In genomic region chr10:34033630-34034305, GRCm38 (mm10) we compare ENCODE assay signal across 8 mouse cellular contexts. TPM values are rescaled to one million over a fixed set of nuclear protein-coding genes. Genes with fewer than 3 reads are reported as not detected.
DNase-seq lines count a peak whose midpoint lies in the region; ATAC-seq lines count a peak whose summit lies in the region.

No protein-coding gene starts in this region.

- no peaks in the 10 kb centered on the region for H3K36me3 ChIP-seq in intestine, embryonic 15.5 days
- H3K36me3 ChIP-seq in midbrain, embryonic 10.5 days = no peaks in the 10 kb centered on the region

- DNase-seq in embryo, embryonic 10.5 days (ENCODE audit: low spot score) = peak; percentile 87
- DNase-seq in gastrocnemius, postnatal 36 days = peak; percentile 57 to 64
- DNase-seq in left cerebral cortex, postnatal 36 days (ENCODE audit: low spot score in 2 of 2) = peak; percentile 64 to 69
- DNase-seq in midbrain, embryonic 10.5 days (ENCODE audit: low spot score) = peak; percentile 80
- DNase-seq in skeletal muscle tissue, adult 2 months (ENCODE audit: low read depth, low spot score) = peak; percentile 30
- peak; percentile 37 for DNase-seq in yolk sac, embryonic 10.5 days (ENCODE audit: low spot score)

- intact Hi-C loops in gastrocnemius, postnatal 36 days (cut with DNase I) = loop anchor here (2.0 to 10.0 kb wide), 2 partner anchors 201 to 293 kb away; no protein-coding TSS in a partner anchor
- intact Hi-C loops in left cerebral cortex, postnatal 36 days (cut with DNase I) = loop anchor here (5.0 to 10.0 kb wide), 2 partner anchors 171 to 249 kb away; partner anchors contain the start of genes Dse and Tspyl1

- H3K4me2 ChIP-seq in intestine, embryonic 15.5 days (replicated peaks) = peak overlapping the region; percentile 52

- WGBS in intestine, embryonic 15.5 days = 18% methylated on average over 22 of the region's 22 CpGs
- 23% methylated on average over 22 of the region's 22 CpGs for WGBS in midbrain, embryonic 10.5 days

- 0 out of 2 replicates have a peak, but pooled peaks cover 3% of the 10 kb centered on the region for H3K4me1 ChIP-seq in intestine, embryonic 15.5 days (replicated peaks)
- peaks cover 9% of the 10 kb centered on the region; the same call in 1 of the 2 replicates for H3K4me1 ChIP-seq in midbrain, embryonic 10.5 days

- 0 out of 2 replicates have a peak overlapping the region, but pooled peaks have one; percentile 7 for H3K4me3 ChIP-seq in intestine, embryonic 15.5 days (replicated peaks)
- peak overlapping the region; percentile 25; the same call in 1 of the 2 replicates for H3K4me3 ChIP-seq in midbrain, embryonic 10.5 days

- H3K27ac ChIP-seq in intestine, embryonic 15.5 days = no peak overlapping the region
- 0 out of 2 replicates have a peak overlapping the region, but pooled peaks have one; percentile 46 for H3K27ac ChIP-seq in midbrain, embryonic 10.5 days (replicated peaks)

- ATAC-seq in activated CD4-positive, CD25-positive, alpha-beta regulatory T cell, adult 4 months = peak; percentile 25
- peak; percentile 91 for ATAC-seq in intestine, embryonic 15.5 days

- no peak overlapping the region; the same call in 1 of the 2 replicates for H3K9ac ChIP-seq in intestine, embryonic 15.5 days

- H3K27me3 ChIP-seq in intestine, embryonic 15.5 days (replicated peaks) = no peaks in the 10 kb centered on the region
- no peaks in the 10 kb centered on the region for H3K27me3 ChIP-seq in midbrain, embryonic 10.5 days (ENCODE audit: low read depth, poor library complexity, severe bottlenecking)

- H3K9me3 ChIP-seq in intestine, embryonic 15.5 days = no peaks in the 10 kb centered on the region
- no peaks in the 10 kb centered on the region for H3K9me3 ChIP-seq in midbrain, embryonic 10.5 days (replicated peaks)

RNA-seq across cellular contexts. Expression of gene Trappc3l, which starts 3.6 kb away (rescaled TPM):
- polyA plus RNA-seq in activated CD4-positive, CD25-positive, alpha-beta regulatory T cell, adult 4 months (2017; shearing (Covaris generic)) = not detected
- total RNA-seq in gastrocnemius, postnatal 36 days (2021) = not detected
- not detected in 2 replicates for polyA plus RNA-seq in intestine, embryonic 15.5 days (2015; fragmentation: Nextera tagmentation; extraction: Ambion mirVana)
- under 1 TPM; 0.34 to 0.62 TPM for total RNA-seq in left cerebral cortex, postnatal 36 days (2021)
- polyA plus RNA-seq in midbrain, embryonic 10.5 days (2016; fragmentation: Nextera tagmentation; extraction: Ambion mirVana) = not detected in 2 replicates

RNA-seq across cellular contexts. Expression of gene Calhm4, which starts 10.3 kb away (rescaled TPM):
- not detected for polyA plus RNA-seq in activated CD4-positive, CD25-positive, alpha-beta regulatory T cell, adult 4 months (2017; shearing (Covaris generic))
- not detected for total RNA-seq in gastrocnemius, postnatal 36 days (2021)
- polyA plus RNA-seq in intestine, embryonic 15.5 days (2015; fragmentation: Nextera tagmentation; extraction: Ambion mirVana) = not detected in 2 replicates
- total RNA-seq in left cerebral cortex, postnatal 36 days (2021) = not detected
- polyA plus RNA-seq in midbrain, embryonic 10.5 days (2016; fragmentation: Nextera tagmentation; extraction: Ambion mirVana) = not detected in 2 replicates

RNA-seq across cellular contexts. Expression of gene Rwdd1, which starts 14.3 kb away (rescaled TPM):
- polyA plus RNA-seq in activated CD4-positive, CD25-positive, alpha-beta regulatory T cell, adult 4 months (2017; shearing (Covaris generic)) = 100 to 1,000 TPM in 1 of 2 experiments, 10 to 100 TPM in 1; 99.2 to 106 TPM
- total RNA-seq in gastrocnemius, postnatal 36 days (2021) = 100 to 1,000 TPM; 129 to 133 TPM
- polyA plus RNA-seq in intestine, embryonic 15.5 days (2015; fragmentation: Nextera tagmentation; extraction: Ambion mirVana) = 102 and 122 TPM in 2 replicates
- 100 to 1,000 TPM in 1 of 2 experiments, 10 to 100 TPM in 1; 94.4 to 104 TPM for total RNA-seq in left cerebral cortex, postnatal 36 days (2021)
- polyA plus RNA-seq in midbrain, embryonic 10.5 days (2016; fragmentation: Nextera tagmentation; extraction: Ambion mirVana) = 134 and 154 TPM in 2 replicates

Comparison
In these comparisons a context has a peak if more than half of its experiments do, and no peak if none do; other contexts are left out.
1. DNase-seq: peak in every context shown above with its lines; median percentile 87 in embryo, embryonic 10.5 days; 80 in midbrain, embryonic 10.5 days; 66 in left cerebral cortex, postnatal 36 days; 60 in gastrocnemius, postnatal 36 days; 37 in yolk sac, embryonic 10.5 days; 30 in skeletal muscle tissue, adult 2 months.